Mouse (Mus musculus) hindbrain, embryonic 13.5 days (tissue): ENCODE measurements at regions not wholly inside any gene's neighbourhood (a gene's known extent, or its start where the extent isn't known, plus 50 kb on each side); places are given as distances from the start of the nearest gene placed in this dataset.

Experiments used
- ATAC-seq: fragments of 200-750 bp; cut with Nextera tagmentation; 2 replicates; pipeline ENCODE4 v1.8.0; 2017; ENCODE audit warnings: moderate TSS enrichment; ENCODE audit not compliant: low FRiP score
- H3K27ac ChIP-seq: fragments of 300-500 bp; sonication (generic); 2 replicates; pipeline ENCODE4 v1.5.1; 2015; ENCODE audit warnings: inconsistent platforms, mild to moderate bottlenecking, moderate library complexity
- H3K27me3 ChIP-seq: fragments of 300-500 bp; sonication (generic); 2 replicates; pipeline ENCODE4 v1.6.1; 2015; ENCODE audit warnings: mild to moderate bottlenecking, inconsistent platforms
- H3K36me3 ChIP-seq: fragments of 300-500 bp; sonication (generic); 2 replicates; pipeline ENCODE4 v1.6.1; 2015; ENCODE audit warnings: mild to moderate bottlenecking, inconsistent platforms
- H3K4me1 ChIP-seq: fragments of 300-500 bp; sonication (generic); replicated peaks from 2 replicates; pipeline ENCODE4 v1.6.1; 2015; ENCODE audit warnings: inconsistent platforms
- H3K4me2 ChIP-seq: fragments of 300-500 bp; sonication (generic); 2 replicates; pipeline ENCODE4 v1.6.1; 2015; ENCODE audit warnings: inconsistent platforms, mild to moderate bottlenecking, moderate library complexity
- H3K4me3 ChIP-seq: fragments of 300-500 bp; sonication (generic); 2 replicates; pipeline ENCODE4 v1.5.1; 2015; ENCODE audit warnings: mild to moderate bottlenecking, inconsistent platforms
- H3K9ac ChIP-seq: fragments of 300-500 bp; sonication (generic); 2 replicates; pipeline ENCODE4 v1.6.1; 2015; ENCODE audit warnings: mild to moderate bottlenecking, inconsistent platforms
- H3K9me3 ChIP-seq: fragments of 300-500 bp; sonication (generic); 2 replicates; pipeline ENCODE4 v1.6.1; 2016; ENCODE audit warnings: inconsistent platforms
- WGBS: fragments of 180-500 bp; shearing (Covaris S2); methylation state at CpG from one replicate; pipeline ENCODE4 v1.1.7; 2015; 5-methylcytosine and 5-hydroxymethylcytosine counted together

DNA sequence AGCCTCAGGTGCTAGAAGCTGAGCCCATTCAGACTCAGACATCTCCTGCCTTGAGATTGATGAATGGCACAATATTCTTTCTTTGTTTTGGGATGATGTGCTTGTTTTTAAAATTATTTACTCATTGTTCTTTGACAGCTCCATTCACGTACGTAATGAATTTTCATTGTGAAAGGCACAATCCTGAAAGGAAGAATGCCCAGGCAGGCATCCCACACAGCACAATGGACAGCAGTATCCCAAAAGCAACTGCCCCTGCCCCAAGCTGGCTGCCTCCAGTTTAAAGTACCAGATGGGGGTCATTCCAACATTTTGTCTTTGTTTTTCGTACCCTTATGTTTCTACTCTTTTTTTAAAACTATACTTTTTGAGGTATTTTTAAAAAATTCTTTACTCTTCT, 210.9 kb upstream of the St8sia2 start:
- H3K27ac ChIP-seq = no peak overlapping the region
- WGBS = 27% methylated on average over 3 of the region's 3 CpGs
- H3K9ac ChIP-seq = no peak overlapping the region
- H3K36me3 ChIP-seq = no peaks in the 10 kb centered on the region
- H3K9me3 ChIP-seq = no peaks in the 10 kb centered on the region
- no peaks in the 10 kb centered on the region for H3K4me1 ChIP-seq
- H3K4me3 ChIP-seq = no peak overlapping the region
- no peak for ATAC-seq
- H3K27me3 ChIP-seq = 0 out of 2 replicates have a peak, but pooled peaks cover 3% of the 10 kb centered on the region
- no peak overlapping the region for H3K4me2 ChIP-seq

DNA sequence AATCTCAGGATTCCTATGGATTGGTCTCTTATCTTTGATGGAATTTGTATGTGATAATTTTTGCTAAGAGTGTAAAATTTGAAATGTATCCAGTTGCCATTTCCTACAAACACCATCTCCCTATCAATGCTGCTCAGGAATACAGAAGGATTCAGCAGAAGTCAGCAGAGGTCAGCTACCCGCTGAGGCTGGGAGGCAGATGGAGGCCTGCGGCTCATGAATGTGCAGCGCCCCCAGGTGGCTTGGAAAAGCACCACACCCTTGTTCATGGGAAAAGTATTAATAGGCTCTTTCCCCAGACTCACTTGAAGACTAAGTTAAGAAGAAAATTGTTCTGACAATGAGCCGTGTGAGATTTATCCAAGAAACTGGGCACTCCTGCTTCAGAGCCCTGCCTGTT, 187.2 kb upstream of the St8sia2 start:
- WGBS = 32% methylated on average over 4 of the region's 4 CpGs
- no peaks in the 10 kb centered on the region for H3K36me3 ChIP-seq
- H3K4me3 ChIP-seq = no peak overlapping the region
- H3K27ac ChIP-seq = no peak overlapping the region
- no peaks in the 10 kb centered on the region for H3K9me3 ChIP-seq
- ATAC-seq = no peak
- no peak overlapping the region for H3K9ac ChIP-seq
- H3K4me1 ChIP-seq = no peaks in the 10 kb centered on the region
- no peaks in the 10 kb centered on the region for H3K27me3 ChIP-seq
- no peak overlapping the region for H3K4me2 ChIP-seq

- no peaks in the 10 kb centered on the region for H3K27me3 ChIP-seq
- no peaks in the 10 kb centered on the region for H3K36me3 ChIP-seq
- 84% methylated on average over 6 of the region's 6 CpGs for WGBS
- H3K4me2 ChIP-seq = no peak overlapping the region
- no peak overlapping the region for H3K9ac ChIP-seq
- no peaks in the 10 kb centered on the region for H3K4me1 ChIP-seq
- H3K27ac ChIP-seq = no peak overlapping the region
- no peak for ATAC-seq
- no peaks in the 10 kb centered on the region for H3K9me3 ChIP-seq
- no peak overlapping the region for H3K4me3 ChIP-seq
These were observed 185.3 kb upstream of the St8sia2 start for GRCm38 (mm10) chr7:74198796-74199195.

- no peaks in the 10 kb centered on the region for H3K9me3 ChIP-seq
- ATAC-seq = no peak
- no peaks in the 10 kb centered on the region for H3K36me3 ChIP-seq
- H3K9ac ChIP-seq = no peak overlapping the region
- H3K27me3 ChIP-seq = 0 out of 2 replicates have a peak, but pooled peaks cover 12% of the 10 kb centered on the region
- H3K4me2 ChIP-seq = no peak overlapping the region
- no peak overlapping the region for H3K27ac ChIP-seq
- H3K4me3 ChIP-seq = no peak overlapping the region
- 0 out of 2 replicates have a peak, but pooled peaks cover 2% of the 10 kb centered on the region for H3K4me1 ChIP-seq
These were observed 171.2 kb upstream of the St8sia2 start for GRCm38 (mm10) chr7:74184661-74185060.

- H3K9me3 ChIP-seq = no peaks in the 10 kb centered on the region
- H3K27me3 ChIP-seq = no peaks in the 10 kb centered on the region
- 56% methylated on average over 5 of the region's 5 CpGs for WGBS
- no peaks in the 10 kb centered on the region for H3K36me3 ChIP-seq
- no peak overlapping the region for H3K9ac ChIP-seq
- no peak overlapping the region for H3K27ac ChIP-seq
- peaks cover 10% of the 10 kb centered on the region for H3K4me1 ChIP-seq
- ATAC-seq = no peak
- H3K4me3 ChIP-seq = no peak overlapping the region
- H3K4me2 ChIP-seq = no peak overlapping the region
These were observed 160.7 kb upstream of the St8sia2 start for GRCm38 (mm10) chr7:74174206-74174605.

DNA sequence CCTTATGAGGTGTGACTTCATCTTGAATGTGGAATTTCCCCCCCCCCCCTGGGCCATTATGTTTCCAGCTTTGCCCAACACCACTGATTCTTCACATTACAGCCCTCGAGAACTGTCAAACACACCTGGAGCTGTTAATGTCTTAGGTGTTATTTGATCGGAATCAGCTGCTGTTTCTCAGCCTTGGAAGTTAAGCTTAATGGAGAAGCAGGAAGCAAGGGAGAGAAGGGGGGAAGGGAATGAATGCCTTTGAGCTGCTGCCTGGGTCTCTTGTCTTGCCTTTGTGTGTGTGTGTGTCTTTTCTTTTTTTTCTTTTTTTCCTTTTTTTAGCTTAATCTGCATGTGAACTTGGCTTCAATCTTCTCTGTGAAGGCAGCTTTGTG, 159.7 kb upstream of the St8sia2 start:
- no peaks in the 10 kb centered on the region for H3K9me3 ChIP-seq
- H3K4me2 ChIP-seq = no peak overlapping the region
- H3K9ac ChIP-seq = no peak overlapping the region
- no peak overlapping the region for H3K4me3 ChIP-seq
- no peak for ATAC-seq
- H3K4me1 ChIP-seq = peaks cover 10% of the 10 kb centered on the region
- H3K27me3 ChIP-seq = no peaks in the 10 kb centered on the region
- H3K27ac ChIP-seq = no peak overlapping the region
- H3K36me3 ChIP-seq = no peaks in the 10 kb centered on the region
- 45% methylated on average over 2 of the region's 2 CpGs for WGBS

GRCm38 (mm10) chr7:74172504-74173229, 159.2 kb upstream of the St8sia2 start:
- ATAC-seq = no peak
- H3K27me3 ChIP-seq = no peaks in the 10 kb centered on the region
- no peaks in the 10 kb centered on the region for H3K36me3 ChIP-seq
- no peak overlapping the region for H3K9ac ChIP-seq
- H3K4me1 ChIP-seq = peaks cover 10% of the 10 kb centered on the region
- no peak overlapping the region for H3K4me2 ChIP-seq
- WGBS = 77% methylated on average over 4 of the region's 4 CpGs
- H3K9me3 ChIP-seq = no peaks in the 10 kb centered on the region
- no peak overlapping the region for H3K4me3 ChIP-seq
- H3K27ac ChIP-seq = no peak overlapping the region

- no peaks in the 10 kb centered on the region for H3K9me3 ChIP-seq
- WGBS = 81% methylated on average over 4 of the region's 4 CpGs
- no peaks in the 10 kb centered on the region for H3K4me1 ChIP-seq
- H3K9ac ChIP-seq = no peak overlapping the region
- no peak for ATAC-seq
- H3K27me3 ChIP-seq = no peaks in the 10 kb centered on the region
- no peak overlapping the region for H3K4me3 ChIP-seq
- H3K27ac ChIP-seq = no peak overlapping the region
- H3K4me2 ChIP-seq = no peak overlapping the region
- H3K36me3 ChIP-seq = no peaks in the 10 kb centered on the region
These were observed 138.1 kb upstream of the St8sia2 start for GRCm38 (mm10) chr7:74151590-74151989.

- Histone ChIP-seq H3K9me3 (no peaks in the 10 kb centered on the region), H3K27ac (no peak overlapping the region), H3K4me2 (no peak overlapping the region), H3K36me3 (no peaks in the 10 kb centered on the region), H3K27me3 (no peaks in the 10 kb centered on the region), H3K4me1 (no peaks in the 10 kb centered on the region), H3K4me3 (no peak overlapping the region), H3K9ac (no peak overlapping the region)
- no peak for ATAC-seq
- 89% methylated on average over 3 of the region's 3 CpGs for WGBS
These were observed 129.7 kb upstream of the St8sia2 start for GRCm38 (mm10) chr7:74143236-74143635.

DNA sequence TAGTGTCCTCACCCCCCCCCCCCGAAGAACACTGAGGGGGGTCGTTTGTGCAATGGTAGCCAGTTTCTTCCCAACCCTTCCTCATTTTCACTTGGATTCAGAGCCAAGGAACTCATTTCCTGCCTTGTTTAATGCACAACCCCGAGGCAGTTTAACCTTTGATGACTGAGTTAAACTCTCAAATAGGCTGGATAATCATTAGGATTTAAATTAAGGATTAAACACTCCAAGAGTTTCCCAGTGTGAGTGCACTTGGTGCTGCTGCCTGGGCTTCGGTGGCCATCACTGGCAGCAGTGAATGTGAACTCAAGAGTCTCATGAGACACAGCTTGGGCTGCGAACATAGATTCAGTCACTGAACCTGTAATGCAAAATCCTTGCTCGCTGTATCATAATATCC, 124.7 kb upstream of the St8sia2 start:
- H3K27ac ChIP-seq = no peak overlapping the region
- ATAC-seq = no peak
- 65% methylated on average over 6 of the region's 6 CpGs for WGBS
- no peaks in the 10 kb centered on the region for H3K9me3 ChIP-seq
- no peak overlapping the region for H3K4me2 ChIP-seq
- no peaks in the 10 kb centered on the region for H3K36me3 ChIP-seq
- H3K9ac ChIP-seq = no peak overlapping the region
- H3K4me3 ChIP-seq = no peak overlapping the region
- H3K27me3 ChIP-seq = no peaks in the 10 kb centered on the region
- H3K4me1 ChIP-seq = no peaks in the 10 kb centered on the region

DNA sequence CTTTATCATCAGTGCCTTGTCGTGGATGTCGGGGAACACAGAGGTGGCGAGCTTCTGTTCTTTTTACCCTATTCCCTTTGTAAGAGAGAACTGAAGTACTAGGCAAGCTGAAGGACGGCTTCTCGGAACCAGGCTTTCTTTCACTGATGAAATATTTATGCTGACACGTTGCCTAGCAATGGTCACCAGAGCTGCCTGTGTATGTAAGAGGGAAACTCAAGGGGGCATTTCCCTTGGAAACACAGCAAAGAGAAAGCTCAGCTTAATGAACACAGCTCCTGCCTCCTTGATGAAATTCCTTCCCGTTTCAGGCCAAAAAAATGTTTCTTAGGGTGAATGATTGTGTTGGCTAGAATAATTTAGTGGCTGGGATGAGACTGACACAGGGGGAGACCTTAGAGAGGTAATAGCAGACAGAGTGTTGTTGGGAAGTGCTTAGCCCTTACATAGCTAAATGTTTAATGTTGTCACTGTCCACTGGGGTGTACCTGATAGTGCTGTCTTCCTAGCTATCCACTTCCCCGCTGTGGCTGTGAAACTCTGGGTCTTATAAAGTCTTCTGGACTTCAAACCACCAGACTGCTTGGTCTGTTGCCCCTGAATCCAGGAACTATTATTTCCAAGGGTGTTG, 116.8 kb upstream of the St8sia2 start:
- Histone ChIP-seq H3K4me2 (no peak overlapping the region), H3K4me3 (no peak overlapping the region), H3K4me1 (peaks cover 14% of the 10 kb centered on the region), H3K36me3 (no peaks in the 10 kb centered on the region), H3K9ac (no peak overlapping the region), H3K27me3 (peaks cover 6% of the 10 kb centered on the region; the same call in 1 of the 2 replicates), H3K27ac (peak overlapping the region; percentile 50; the same call in 1 of the 2 replicates), H3K9me3 (no peaks in the 10 kb centered on the region)
- WGBS = 18% methylated on average over 8 of the region's 8 CpGs
- ATAC-seq = peak; percentile 71; the same call in 1 of the 2 replicates

DNA sequence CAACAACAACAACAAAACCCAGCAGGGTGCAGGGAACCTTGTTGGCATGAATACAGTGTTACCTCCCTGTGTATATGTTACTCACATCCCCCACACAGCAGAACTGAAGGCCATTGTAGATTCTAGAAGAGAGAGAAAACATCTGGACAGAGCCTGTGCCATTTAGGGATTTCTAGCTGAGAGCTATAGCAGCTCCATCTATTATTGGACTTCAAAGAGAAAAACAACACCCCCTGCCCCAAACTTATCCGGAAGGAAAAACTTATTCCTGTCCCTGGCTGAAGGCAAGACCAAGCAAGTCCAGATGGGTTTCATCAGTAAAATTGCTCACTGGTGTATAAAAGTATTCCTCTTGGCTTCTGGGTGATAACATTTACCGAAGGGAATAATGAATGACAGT, 98.6 kb upstream of the St8sia2 start:
- no peaks in the 10 kb centered on the region for H3K36me3 ChIP-seq
- no peaks in the 10 kb centered on the region for H3K9me3 ChIP-seq
- H3K4me1 ChIP-seq = no peaks in the 10 kb centered on the region; the same call in 1 of the 2 replicates
- H3K9ac ChIP-seq = no peak overlapping the region
- no peak for ATAC-seq
- no peak overlapping the region for H3K4me2 ChIP-seq
- no peak overlapping the region for H3K4me3 ChIP-seq
- 83% methylated on average over 2 of the region's 2 CpGs for WGBS
- H3K27me3 ChIP-seq = no peaks in the 10 kb centered on the region
- H3K27ac ChIP-seq = no peak overlapping the region

DNA sequence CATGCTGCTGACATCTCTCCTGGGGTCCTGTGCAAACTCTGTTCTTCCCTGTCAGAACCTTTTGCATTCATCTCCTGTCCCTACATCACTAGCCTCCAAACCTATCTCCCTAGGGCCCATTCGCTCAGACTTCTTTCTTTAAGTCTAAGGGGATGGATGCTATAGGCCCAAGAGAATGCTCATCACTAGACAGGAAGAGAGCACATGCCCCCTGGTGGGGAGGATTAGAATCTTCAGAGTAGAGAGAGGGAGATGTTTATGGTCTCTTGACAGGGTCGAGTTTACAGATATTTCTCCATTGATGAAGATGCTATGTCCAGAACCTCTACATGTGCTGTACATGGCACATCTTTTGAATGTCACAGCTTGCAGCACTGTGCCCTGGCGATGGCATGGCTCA, 94.9 kb upstream of the St8sia2 start:
- H3K4me1 ChIP-seq = no peaks in the 10 kb centered on the region; the same call in 1 of the 2 replicates
- H3K9ac ChIP-seq = no peak overlapping the region
- no peak overlapping the region for H3K4me3 ChIP-seq
- H3K27ac ChIP-seq = no peak overlapping the region
- 67% methylated on average over 3 of the region's 3 CpGs for WGBS
- no peaks in the 10 kb centered on the region for H3K36me3 ChIP-seq
- H3K9me3 ChIP-seq = no peaks in the 10 kb centered on the region
- ATAC-seq = no peak
- no peaks in the 10 kb centered on the region for H3K27me3 ChIP-seq
- no peak overlapping the region for H3K4me2 ChIP-seq
